Mouse (Mus musculus): ENCODE data around the gene Gm11733. TPM values are rescaled to one million over a fixed set of nuclear protein-coding genes. Genes with fewer than 3 reads are reported as not detected.

Gm11733 gene
- not detected in 2 replicates for polyA plus RNA-seq (2011; ENCODE audit: insufficient read depth, insufficient read length, low read depth, missing spikeins)

GRCm38 (mm10) chr11:117484198-117484597, at the start of gene Gm11733:
Gene Gm11733 (plus strand): TSS chr11:117484368.
- H3K27me3 ChIP-seq (ENCODE audit: control insufficient read depth, insufficient read depth, low read length, poor library complexity, severe bottlenecking), result no peaks in the 10 kb centered on the region
- H3K36me3 ChIP-seq (ENCODE audit: control insufficient read depth, insufficient read depth, low read length, poor library complexity, severe bottlenecking), result no peaks in the 10 kb centered on the region
- H3K4me1 ChIP-seq (ENCODE audit: control insufficient read depth, insufficient read depth, low read length), result no peaks in the 10 kb centered on the region
- no peak for TF ChIP-seq CTCF (IDR thresholded peaks at IDR 0.05; ENCODE audit: low read depth, low read length)
- no peak for TF ChIP-seq POLR2A (IDR thresholded peaks at IDR 0.05; ENCODE audit: insufficient read depth, low read length)
- no peak for TF ChIP-seq EP300 (IDR thresholded peaks at IDR 0.05; ENCODE audit: insufficient read depth, low read depth, low read length)
- no peaks in the 10 kb centered on the region; the same call in 1 of the 2 replicates for H3K9me3 ChIP-seq (replicated peaks; ENCODE audit: control insufficient read depth, insufficient read depth, low read length, poor library complexity, severe bottlenecking)
- H3K9ac ChIP-seq (ENCODE audit: low read depth, poor library complexity, severe bottlenecking), result peak within 1 kb of the TSS; percentile 7
- H3K4me3 ChIP-seq (ENCODE audit: low read depth, low read length), result peak within 1 kb of the TSS; percentile 40
- H3K27ac ChIP-seq (ENCODE audit: insufficient read depth, low read length), result 0 out of 2 replicates have a peak within 1 kb of the TSS, but pooled peaks have one; percentile 12

- no peak for TF ChIP-seq EP300 (IDR thresholded peaks at IDR 0.05; ENCODE audit: insufficient read depth, low read depth, low read length)
- TF ChIP-seq POLR2A (IDR thresholded peaks at IDR 0.05; ENCODE audit: insufficient read depth, low read length), result no peak
- no peak for TF ChIP-seq CTCF (IDR thresholded peaks at IDR 0.05; ENCODE audit: low read depth, low read length)
- H3K9ac ChIP-seq (ENCODE audit: low read depth, poor library complexity, severe bottlenecking), result no peak overlapping the region
- peaks cover 23% of the 10 kb centered on the region for H3K4me1 ChIP-seq (ENCODE audit: control insufficient read depth, insufficient read depth, low read length)
- no peaks in the 10 kb centered on the region for H3K36me3 ChIP-seq (ENCODE audit: control insufficient read depth, insufficient read depth, low read length, poor library complexity, severe bottlenecking)
- no peak overlapping the region for H3K27ac ChIP-seq (ENCODE audit: insufficient read depth, low read length)
- H3K27me3 ChIP-seq (ENCODE audit: control insufficient read depth, insufficient read depth, low read length, poor library complexity, severe bottlenecking), result no peaks in the 10 kb centered on the region
- no peak overlapping the region for H3K4me3 ChIP-seq (ENCODE audit: low read depth, low read length)
- no peaks in the 10 kb centered on the region for H3K9me3 ChIP-seq (replicated peaks; ENCODE audit: control insufficient read depth, insufficient read depth, low read length, poor library complexity, severe bottlenecking)
These were observed 47.6 kb upstream of the Gm11733 start for GRCm38 (mm10) chr11:117436401-117437109.

GRCm38 (mm10) chr11:117437110-117437490, 47.1 kb upstream of the Gm11733 start:
- no peak overlapping the region for H3K9ac ChIP-seq (ENCODE audit: low read depth, poor library complexity, severe bottlenecking)
- H3K27ac ChIP-seq (ENCODE audit: insufficient read depth, low read length), result no peak overlapping the region
- H3K4me1 ChIP-seq (ENCODE audit: control insufficient read depth, insufficient read depth, low read length), result peaks cover 21% of the 10 kb centered on the region
- H3K36me3 ChIP-seq (ENCODE audit: control insufficient read depth, insufficient read depth, low read length, poor library complexity, severe bottlenecking), result no peaks in the 10 kb centered on the region
- no peaks in the 10 kb centered on the region for H3K27me3 ChIP-seq (ENCODE audit: control insufficient read depth, insufficient read depth, low read length, poor library complexity, severe bottlenecking)
- no peak overlapping the region for H3K4me3 ChIP-seq (ENCODE audit: low read depth, low read length)
- H3K9me3 ChIP-seq (replicated peaks; ENCODE audit: control insufficient read depth, insufficient read depth, low read length, poor library complexity, severe bottlenecking), result no peaks in the 10 kb centered on the region
- TF ChIP-seq POLR2A (IDR thresholded peaks at IDR 0.05; ENCODE audit: insufficient read depth, low read length) (no peak), EP300 (IDR thresholded peaks at IDR 0.05; ENCODE audit: insufficient read depth, low read depth, low read length) (no peak), CTCF (IDR thresholded peaks at IDR 0.05; ENCODE audit: low read depth, low read length) (no peak)

- Histone ChIP-seq H3K4me1 (ENCODE audit: control insufficient read depth, insufficient read depth, low read length) (peaks cover 21% of the 10 kb centered on the region), H3K27ac (ENCODE audit: insufficient read depth, low read length) (peak overlapping the region; percentile 45), H3K27me3 (ENCODE audit: control insufficient read depth, insufficient read depth, low read length, poor library complexity, severe bottlenecking) (no peaks in the 10 kb centered on the region), H3K4me3 (ENCODE audit: low read depth, low read length) (no peak overlapping the region), H3K36me3 (ENCODE audit: control insufficient read depth, insufficient read depth, low read length, poor library complexity, severe bottlenecking) (no peaks in the 10 kb centered on the region), H3K9me3 (replicated peaks; ENCODE audit: control insufficient read depth, insufficient read depth, low read length, poor library complexity, severe bottlenecking) (no peaks in the 10 kb centered on the region), H3K9ac (ENCODE audit: low read depth, poor library complexity, severe bottlenecking) (no peak overlapping the region)
- TF ChIP-seq POLR2A (IDR thresholded peaks at IDR 0.05; ENCODE audit: insufficient read depth, low read length), result no peak
- TF ChIP-seq CTCF (IDR thresholded peaks at IDR 0.05; ENCODE audit: low read depth, low read length), result no peak
- peak; percentile 76 for TF ChIP-seq EP300 (IDR thresholded peaks at IDR 0.05; ENCODE audit: insufficient read depth, low read depth, low read length)
These were observed 45.8 kb upstream of the Gm11733 start for GRCm38 (mm10) chr11:117438363-117438762.

GRCm38 (mm10) chr11:117440865-117441425, 43.2 kb upstream of the Gm11733 start:
- no peaks in the 10 kb centered on the region for H3K9me3 ChIP-seq (replicated peaks; ENCODE audit: control insufficient read depth, insufficient read depth, low read length, poor library complexity, severe bottlenecking)

GRCm38 (mm10) chr11:117444090-117444489, 40.1 kb upstream of the Gm11733 start:
- Histone ChIP-seq H3K9me3 (replicated peaks; ENCODE audit: control insufficient read depth, insufficient read depth, low read length, poor library complexity, severe bottlenecking) (no peaks in the 10 kb centered on the region), H3K27me3 (ENCODE audit: control insufficient read depth, insufficient read depth, low read length, poor library complexity, severe bottlenecking) (no peaks in the 10 kb centered on the region), H3K27ac (ENCODE audit: insufficient read depth, low read length) (no peak overlapping the region), H3K4me3 (ENCODE audit: low read depth, low read length) (no peak overlapping the region), H3K4me1 (ENCODE audit: control insufficient read depth, insufficient read depth, low read length) (peaks cover 14% of the 10 kb centered on the region), H3K36me3 (ENCODE audit: control insufficient read depth, insufficient read depth, low read length, poor library complexity, severe bottlenecking) (no peaks in the 10 kb centered on the region), H3K9ac (ENCODE audit: low read depth, poor library complexity, severe bottlenecking) (no peak overlapping the region)
- TF ChIP-seq CTCF (IDR thresholded peaks at IDR 0.05; ENCODE audit: low read depth, low read length) (no peak), EP300 (IDR thresholded peaks at IDR 0.05; ENCODE audit: insufficient read depth, low read depth, low read length) (no peak), POLR2A (IDR thresholded peaks at IDR 0.05; ENCODE audit: insufficient read depth, low read length) (no peak)

More at GRCm38 (mm10) chr11:117440865-117441425, 43.2 kb upstream of the Gm11733 start:
- no peak overlapping the region for H3K27ac ChIP-seq (ENCODE audit: insufficient read depth, low read length)
- H3K4me1 ChIP-seq (ENCODE audit: control insufficient read depth, insufficient read depth, low read length), result peaks cover 21% of the 10 kb centered on the region
- peak overlapping the region; percentile 43; the same call in 1 of the 2 replicates for H3K9ac ChIP-seq (ENCODE audit: low read depth, poor library complexity, severe bottlenecking)
- H3K27me3 ChIP-seq (ENCODE audit: control insufficient read depth, insufficient read depth, low read length, poor library complexity, severe bottlenecking), result no peaks in the 10 kb centered on the region
- TF ChIP-seq EP300 (IDR thresholded peaks at IDR 0.05; ENCODE audit: insufficient read depth, low read depth, low read length) (no peak), POLR2A (IDR thresholded peaks at IDR 0.05; ENCODE audit: insufficient read depth, low read length) (no peak), CTCF (IDR thresholded peaks at IDR 0.05; ENCODE audit: low read depth, low read length) (no peak)
- no peaks in the 10 kb centered on the region for H3K36me3 ChIP-seq (ENCODE audit: control insufficient read depth, insufficient read depth, low read length, poor library complexity, severe bottlenecking)
- H3K4me3 ChIP-seq (ENCODE audit: low read depth, low read length), result 0 out of 2 replicates have a peak overlapping the region, but pooled peaks have one; percentile 21
